Mouse (Mus musculus) neural tube, embryonic 14.5 days (tissue): ENCODE measurements around the gene Grik3. TPM values are rescaled to one million over a fixed set of nuclear protein-coding genes. Genes with fewer than 3 reads are reported as not detected.

ENCODE experiments used
- ATAC-seq: fragments of 200-750 bp; cut with Nextera tagmentation; 2 replicates; pipeline ENCODE4 v1.8.0; 2017; ENCODE audit warnings: low read depth, mild to moderate bottlenecking, moderate TSS enrichment, moderate library complexity
- H3K27ac ChIP-seq: fragments of 300-500 bp; sonication (generic); 2 replicates; pipeline ENCODE4 v1.5.1; 2014; ENCODE audit warnings: low read depth, mild to moderate bottlenecking, control low read depth, low read length, moderate library complexity, mixed read lengths
- H3K27me3 ChIP-seq: fragments of 300-500 bp; sonication (generic); 2 replicates; pipeline ENCODE4 v1.6.1; 2014; ENCODE audit warnings: low read length; ENCODE audit not compliant: control insufficient read depth, insufficient read depth
- H3K36me3 ChIP-seq: fragments of 300-500 bp; sonication (generic); 2 replicates; pipeline ENCODE4 v1.6.1; 2014; ENCODE audit warnings: low read length, mixed read lengths; ENCODE audit not compliant: control insufficient read depth, insufficient read depth
- H3K4me1 ChIP-seq: fragments of 300-500 bp; sonication (generic); 2 replicates; pipeline ENCODE4 v1.6.1; 2014; ENCODE audit warnings: low read length; ENCODE audit not compliant: control insufficient read depth, insufficient read depth
- H3K4me2 ChIP-seq: fragments of 300-500 bp; sonication (generic); 2 replicates; pipeline ENCODE4 v1.6.1; 2014; ENCODE audit warnings: mild to moderate bottlenecking, low read depth, low read length, control low read depth
- H3K4me3 ChIP-seq: fragments of 300-500 bp; sonication (generic); 2 replicates; pipeline ENCODE4 v1.5.1; 2014; ENCODE audit warnings: low read depth, low read length, control low read depth, mixed read lengths
- H3K9ac ChIP-seq: fragments of 300-500 bp; sonication (generic); replicated peaks from 2 replicates; pipeline ENCODE4 v1.6.1; 2014; ENCODE audit warnings: low read depth, mild to moderate bottlenecking, control low read depth, low read length, mixed read lengths
- H3K9me3 ChIP-seq: fragments of 300-500 bp; sonication (generic); 2 replicates; pipeline ENCODE4 v1.6.1; 2016; ENCODE audit warnings: low read length; ENCODE audit not compliant: control insufficient read depth
- WGBS: fragments of 180-500 bp; shearing (Covaris S2); extraction: QIAGEN DNeasy Blood & Tissue Kit; methylation state at CpG from one replicate; pipeline ENCODE4 v1.1.7; 2014; 5-methylcytosine and 5-hydroxymethylcytosine counted together
- polyA plus RNA-seq: library from polyadenylated mRNA; unstranded; fragments of >200 nt; fragmentation: Nextera tagmentation; extraction: Ambion mirVana; gene quantifications from 2 replicates; pipeline ENCODE4 v1.2.1, GENCODE M21; 2014

Gene Grik3
- polyA plus RNA-seq, 1 experiment from 2014 or later: 8.0 TPM

DNA sequence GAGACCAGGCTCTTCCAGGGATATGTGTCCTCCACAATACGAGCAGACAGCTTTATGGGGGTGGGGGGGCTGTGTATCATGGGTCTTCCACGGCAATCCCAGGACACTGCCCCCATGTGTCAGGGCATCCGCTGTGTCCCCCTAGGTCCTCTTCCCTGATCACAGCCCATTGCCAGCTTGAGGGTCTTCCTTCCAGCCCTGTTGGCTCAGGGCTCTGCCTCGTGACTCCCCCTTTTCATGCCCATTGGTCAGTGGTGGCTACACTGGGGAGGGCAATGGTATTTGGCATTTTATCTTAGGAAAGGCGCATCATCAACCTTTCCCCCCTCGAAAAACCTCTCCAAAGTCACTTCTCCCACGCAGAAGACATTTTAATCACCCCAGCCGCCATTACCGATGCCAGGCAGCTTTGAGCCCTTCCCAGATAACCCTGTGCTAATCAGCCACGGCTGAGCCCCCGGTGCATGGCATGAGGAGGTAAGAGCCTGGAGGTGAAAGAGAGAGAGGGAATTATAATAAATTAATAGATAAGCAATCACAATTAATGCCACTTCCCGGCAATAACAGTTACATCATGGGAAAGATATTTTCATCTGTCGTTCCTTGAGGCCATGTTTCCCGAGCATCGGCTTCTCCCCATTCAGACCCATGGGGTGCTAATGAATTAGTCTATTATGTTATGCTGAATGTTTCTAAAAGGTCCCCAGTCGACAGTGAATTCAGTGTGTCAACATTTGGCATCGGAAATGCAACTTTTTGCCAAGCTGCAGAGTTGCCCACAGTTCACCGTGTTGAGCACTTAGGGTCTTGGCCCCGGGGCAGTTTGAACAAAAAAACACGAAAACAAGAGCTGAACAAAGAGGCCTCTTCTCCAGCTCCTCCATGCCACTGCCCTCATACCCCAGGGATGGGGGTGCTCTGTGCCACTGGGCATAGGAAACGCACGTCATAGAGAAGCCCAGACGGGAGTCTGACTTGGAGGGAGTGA, 154.4 kb downstream of the Grik3 start:
- H3K36me3 ChIP-seq: no peaks in the 10 kb centered on the region
- H3K27me3 ChIP-seq: no peaks in the 10 kb centered on the region; the same call in 1 of the 2 replicates
- 37% methylated on average over 23 of the region's 23 CpGs for WGBS
- no peak overlapping the region for H3K9ac ChIP-seq
- ATAC-seq: peak; percentile 72
- H3K4me1 ChIP-seq: peaks cover 9% of the 10 kb centered on the region
- H3K27ac ChIP-seq: no peak overlapping the region
- no peak overlapping the region for H3K4me2 ChIP-seq
- H3K4me3 ChIP-seq: no peak overlapping the region
- no peaks in the 10 kb centered on the region for H3K9me3 ChIP-seq

DNA sequence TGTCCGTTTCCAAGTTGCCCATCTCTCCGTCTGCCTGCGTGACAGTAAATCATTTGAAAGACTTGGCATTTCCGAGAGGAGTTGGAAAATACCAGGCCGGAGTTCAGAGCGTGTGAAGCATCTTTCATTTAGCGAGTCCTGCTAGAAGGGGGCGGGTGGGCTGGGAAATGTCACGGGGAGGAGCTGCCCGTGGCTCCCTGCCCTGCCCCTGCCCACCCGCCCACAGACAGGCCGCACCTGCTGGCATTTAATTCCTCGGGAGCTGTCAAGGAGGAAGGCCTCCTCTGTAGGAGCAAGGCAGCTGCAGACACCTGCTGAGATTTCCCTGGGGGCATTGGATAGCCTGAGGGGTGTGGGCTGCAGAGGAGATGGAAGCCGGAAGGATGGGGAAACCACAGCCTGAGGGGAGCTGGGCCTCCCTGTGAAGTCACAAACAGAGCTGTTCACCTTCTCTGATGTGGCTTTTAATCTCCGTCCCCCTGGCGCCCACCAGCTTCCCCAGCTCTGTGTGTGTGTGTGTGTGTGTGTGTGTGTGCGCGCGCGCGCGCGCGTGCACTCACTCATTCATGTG, 161.3 kb downstream of the Grik3 start:
- no peaks in the 10 kb centered on the region for H3K27me3 ChIP-seq
- peak; percentile 14; the same call in 1 of the 2 replicates for ATAC-seq
- H3K9ac ChIP-seq: no peak overlapping the region
- no peak overlapping the region for H3K4me2 ChIP-seq
- H3K27ac ChIP-seq: no peak overlapping the region
- no peak overlapping the region for H3K4me3 ChIP-seq
- H3K9me3 ChIP-seq: no peaks in the 10 kb centered on the region
- WGBS: 38% methylated on average over 24 of the region's 24 CpGs
- peaks cover 8% of the 10 kb centered on the region; the same call in 1 of the 2 replicates for H3K4me1 ChIP-seq
- H3K36me3 ChIP-seq: no peaks in the 10 kb centered on the region

DNA sequence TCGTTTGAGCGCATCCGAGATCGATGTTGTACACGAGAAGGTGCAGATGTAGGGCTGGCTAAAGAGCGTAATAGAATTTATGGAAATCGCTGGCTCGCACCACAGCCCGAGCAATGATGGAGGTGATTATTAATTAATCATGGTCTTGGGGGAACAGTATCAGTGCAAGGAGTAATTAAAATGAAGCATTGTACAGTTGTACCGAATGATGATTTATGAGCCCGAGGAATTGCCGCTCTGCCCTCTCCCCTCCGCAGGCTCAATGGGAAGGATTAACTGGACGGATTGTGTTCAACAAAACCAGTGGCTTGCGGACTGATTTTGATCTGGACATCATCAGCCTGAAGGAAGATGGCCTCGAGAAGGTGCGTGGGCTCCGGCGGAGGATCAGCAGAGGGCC, 165.5 kb downstream of the Grik3 start:
- Histone ChIP-seq H3K4me3 (no peak overlapping the region), H3K9ac (no peak overlapping the region), H3K27ac (no peak overlapping the region), H3K27me3 (no peaks in the 10 kb centered on the region), H3K9me3 (no peaks in the 10 kb centered on the region), H3K36me3 (no peaks in the 10 kb centered on the region), H3K4me1 (peaks cover 8% of the 10 kb centered on the region; the same call in 1 of the 2 replicates), H3K4me2 (no peak overlapping the region)
- no peak for ATAC-seq
- WGBS: 56% methylated on average over 19 of the region's 19 CpGs

DNA sequence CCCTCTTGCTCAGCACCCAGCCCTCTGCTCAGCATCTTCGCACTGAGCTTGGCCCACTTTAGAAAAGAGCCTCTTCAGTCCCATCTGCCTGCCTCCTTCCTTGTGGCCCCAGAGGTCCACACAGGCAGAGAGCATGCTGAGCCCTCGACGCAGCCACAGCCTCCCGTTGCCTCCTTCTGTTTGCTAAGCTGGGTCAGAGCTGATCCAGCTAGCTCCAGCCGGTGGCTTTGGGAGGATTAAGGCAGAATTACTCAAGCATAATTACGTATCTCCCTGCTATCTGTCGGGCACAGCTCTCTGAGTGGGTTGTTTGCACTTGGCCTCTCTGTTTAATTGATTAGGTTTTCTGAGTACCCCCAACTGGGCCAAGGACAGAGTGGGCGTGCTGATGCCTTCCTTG, 167.9 kb downstream of the Grik3 start:
- no peaks in the 10 kb centered on the region for H3K9me3 ChIP-seq
- H3K27me3 ChIP-seq: no peaks in the 10 kb centered on the region
- no peaks in the 10 kb centered on the region for H3K36me3 ChIP-seq
- H3K9ac ChIP-seq: no peak overlapping the region
- no peak overlapping the region for H3K27ac ChIP-seq
- H3K4me1 ChIP-seq: peaks cover 7% of the 10 kb centered on the region; the same call in 1 of the 2 replicates
- no peak overlapping the region for H3K4me2 ChIP-seq
- no peak overlapping the region for H3K4me3 ChIP-seq
- WGBS: 66% methylated on average over 8 of the region's 8 CpGs
- no peak for ATAC-seq

DNA sequence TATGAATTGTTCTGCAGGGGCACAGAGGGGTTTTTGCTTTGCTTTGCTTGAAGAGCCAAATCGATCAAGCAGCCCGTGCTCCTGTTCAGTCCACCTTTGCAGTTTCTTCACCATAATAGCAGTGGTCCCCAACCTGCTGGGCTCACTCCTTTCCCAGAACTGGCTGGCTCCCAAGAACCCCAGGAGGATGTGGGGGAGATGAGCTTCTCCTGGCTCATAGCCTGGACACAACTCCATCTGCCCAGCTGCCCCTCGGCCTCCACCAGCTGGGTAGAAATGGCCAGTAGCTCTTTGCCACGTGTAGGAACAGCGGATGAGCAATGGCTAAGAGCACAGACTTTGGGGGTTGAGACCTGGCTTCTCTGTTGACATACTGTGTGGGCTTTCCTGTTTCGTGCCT, 171.5 kb downstream of the Grik3 start:
- WGBS: 89% methylated on average over 6 of the region's 6 CpGs
- Histone ChIP-seq H3K27me3 (no peaks in the 10 kb centered on the region), H3K4me2 (no peak overlapping the region), H3K27ac (no peak overlapping the region), H3K4me3 (no peak overlapping the region), H3K4me1 (peaks cover 18% of the 10 kb centered on the region; the same call in 1 of the 2 replicates), H3K9ac (no peak overlapping the region), H3K36me3 (no peaks in the 10 kb centered on the region), H3K9me3 (no peaks in the 10 kb centered on the region)
- ATAC-seq: no peak

DNA sequence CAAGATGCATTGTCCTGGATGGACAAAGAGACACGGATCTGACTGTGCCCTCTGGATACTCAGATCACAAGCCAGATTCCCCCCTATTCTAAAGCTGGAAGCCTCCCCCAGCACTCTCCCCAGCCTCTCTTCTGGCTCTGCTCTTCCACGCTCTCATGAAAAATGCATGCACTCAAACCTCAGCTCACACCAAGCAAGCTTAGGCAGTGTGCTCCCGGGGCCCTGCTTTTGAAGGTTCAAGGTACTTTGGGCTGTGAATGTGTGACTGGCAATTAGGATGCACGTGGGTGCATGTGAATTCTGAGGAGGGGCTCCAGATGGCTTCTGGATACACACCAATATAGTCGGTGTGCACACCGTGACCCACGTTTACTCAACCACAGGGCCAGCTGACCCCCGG, 172.8 kb downstream of the Grik3 start:
- Histone ChIP-seq H3K27ac (0 out of 2 replicates have a peak overlapping the region, but pooled peaks have one; percentile 10), H3K36me3 (no peaks in the 10 kb centered on the region), H3K27me3 (no peaks in the 10 kb centered on the region), H3K4me3 (no peak overlapping the region), H3K4me2 (no peak overlapping the region), H3K9ac (0 out of 2 replicates have a peak overlapping the region, but pooled peaks have one; percentile 1), H3K9me3 (no peaks in the 10 kb centered on the region), H3K4me1 (peaks cover 18% of the 10 kb centered on the region; the same call in 1 of the 2 replicates)
- 34% methylated on average over 8 of the region's 8 CpGs for WGBS
- ATAC-seq: no peak

DNA sequence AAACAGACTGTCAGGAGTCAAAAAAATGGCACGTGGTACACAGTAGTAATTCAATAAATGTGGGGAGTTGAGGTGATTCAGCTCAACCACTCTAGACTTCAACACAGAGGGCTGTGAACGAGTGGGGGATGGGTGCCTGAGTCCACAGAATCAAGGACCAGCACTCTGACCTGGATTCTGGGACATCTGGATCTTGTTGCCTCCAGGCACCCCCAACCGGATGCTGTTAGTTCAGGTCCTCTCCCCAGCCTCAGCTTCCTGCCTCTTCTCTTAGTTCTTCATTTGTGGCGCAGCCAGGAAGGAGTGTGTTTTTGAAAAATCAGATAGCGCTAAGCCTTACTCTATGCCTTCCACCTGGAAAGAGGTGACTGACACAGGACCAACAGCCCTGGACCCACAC, 175.5 kb downstream of the Grik3 start:
- Histone ChIP-seq H3K4me3 (no peak overlapping the region), H3K9ac (no peak overlapping the region), H3K27ac (no peak overlapping the region), H3K27me3 (no peaks in the 10 kb centered on the region), H3K4me1 (peaks cover 18% of the 10 kb centered on the region; the same call in 1 of the 2 replicates), H3K4me2 (no peak overlapping the region), H3K36me3 (no peaks in the 10 kb centered on the region), H3K9me3 (no peaks in the 10 kb centered on the region)
- 87% methylated on average over 5 of the region's 5 CpGs for WGBS
- ATAC-seq: no peak

DNA sequence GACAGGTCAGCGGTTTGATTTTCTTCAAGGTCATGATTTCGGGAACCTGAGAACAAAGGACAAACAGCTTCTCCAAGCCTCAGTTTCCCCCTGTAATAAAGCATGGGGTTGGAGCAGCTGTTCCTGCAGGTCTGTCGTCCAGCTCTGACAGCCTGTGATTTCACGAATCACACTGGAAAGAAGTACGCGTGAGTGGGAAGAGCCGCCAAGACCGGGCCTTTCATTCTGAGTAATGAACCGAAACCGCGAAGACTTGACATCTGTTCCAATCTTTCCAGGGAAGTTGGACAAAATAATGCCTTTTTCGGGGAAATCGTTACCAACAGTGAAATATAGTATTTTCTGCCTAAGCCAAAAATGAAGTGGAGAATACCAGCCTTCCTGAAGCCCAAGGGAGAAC, 191.5 kb downstream of the Grik3 start:
- H3K27me3 ChIP-seq: no peaks in the 10 kb centered on the region
- H3K36me3 ChIP-seq: no peaks in the 10 kb centered on the region
- H3K4me1 ChIP-seq: no peaks in the 10 kb centered on the region
- no peak overlapping the region for H3K9ac ChIP-seq
- no peak for ATAC-seq
- no peak overlapping the region for H3K4me3 ChIP-seq
- no peaks in the 10 kb centered on the region for H3K9me3 ChIP-seq
- H3K27ac ChIP-seq: no peak overlapping the region
- H3K4me2 ChIP-seq: no peak overlapping the region
- 68% methylated on average over 13 of the region's 13 CpGs for WGBS

DNA sequence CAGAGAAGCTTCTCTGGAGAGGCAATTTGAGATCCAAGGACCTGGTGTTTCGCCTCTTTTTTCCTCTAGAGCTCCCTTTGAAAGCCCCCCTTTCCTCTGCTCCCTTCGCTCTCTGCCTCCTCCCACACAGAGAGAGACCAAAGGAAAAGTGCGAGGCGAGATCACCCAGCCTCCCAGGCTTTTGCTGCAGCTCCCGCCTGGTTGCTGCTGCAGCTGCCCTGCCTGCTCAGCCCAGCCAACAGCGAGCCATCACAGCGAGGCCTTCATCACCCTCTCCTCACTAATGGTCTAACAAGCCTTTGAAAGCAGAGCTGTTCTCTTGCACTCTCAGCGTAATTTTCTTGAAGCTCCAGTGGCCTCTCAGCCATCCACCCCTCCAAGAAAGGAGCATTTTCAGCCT, 196.6 kb downstream of the Grik3 start:
- Histone ChIP-seq H3K9ac (no peak overlapping the region), H3K9me3 (no peaks in the 10 kb centered on the region), H3K27me3 (no peaks in the 10 kb centered on the region), H3K27ac (no peak overlapping the region), H3K4me3 (no peak overlapping the region), H3K4me1 (no peaks in the 10 kb centered on the region), H3K36me3 (no peaks in the 10 kb centered on the region), H3K4me2 (no peak overlapping the region)
- WGBS: 36% methylated on average over 8 of the region's 8 CpGs
- no peak for ATAC-seq
